Mouse (Mus musculus): Measurements from ENCODE around the gene Ccno.

DNA sequence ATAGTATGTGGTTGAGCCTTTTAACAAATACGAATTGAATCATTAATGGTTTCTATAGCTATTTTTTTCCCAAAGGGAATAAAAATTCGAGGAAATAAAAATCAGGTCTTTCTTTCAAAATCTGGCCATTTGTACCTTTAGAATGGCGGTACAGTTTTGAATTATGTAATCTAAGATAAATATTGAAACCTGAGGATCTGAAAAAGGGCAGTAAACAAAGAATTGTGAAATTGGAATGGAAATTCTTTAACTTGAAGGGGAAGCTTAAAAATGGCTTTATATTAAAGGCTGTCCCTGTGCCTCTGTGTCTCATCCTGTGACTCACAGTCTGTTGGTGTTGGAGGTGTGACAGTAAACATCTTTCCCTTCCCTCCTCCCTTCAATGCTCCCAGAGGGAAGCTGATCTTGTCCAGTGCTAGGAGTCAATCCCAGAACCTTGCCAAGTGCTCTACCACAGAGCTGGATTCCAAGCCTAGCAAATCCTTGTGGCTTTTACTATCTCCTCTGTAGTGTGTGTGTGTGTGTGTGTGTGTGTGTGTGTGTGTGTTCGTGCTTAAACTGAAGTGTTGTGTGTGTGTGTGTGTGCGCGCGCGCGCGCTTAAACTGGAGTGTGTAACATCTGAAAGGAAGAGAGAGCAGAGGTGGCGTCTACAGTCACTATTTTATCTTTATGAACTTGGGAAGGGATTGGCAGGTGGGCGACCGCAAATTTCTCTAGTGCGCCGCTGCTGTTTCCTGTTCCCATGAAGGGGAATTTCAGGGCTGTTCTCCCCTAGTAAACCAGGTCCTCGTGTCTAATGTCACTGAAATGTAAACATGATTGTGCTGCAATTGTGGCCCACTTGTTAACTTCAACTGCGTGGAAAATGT is 35.9 kb downstream of the Ccno start:
- TF ChIP-seq CTCF (IDR thresholded peaks at IDR 0.05; ENCODE audit: extremely low read depth, insufficient read length, insufficient replicate concordance, low read depth, low read length) (no peak), POLR2A (IDR thresholded peaks at IDR 0.05; ENCODE audit: low read depth, low read length) (no peak)
